Mouse (Mus musculus) cortical plate, adult 2 months (tissue): ENCODE data around the gene Aff3.

Experiments used
- CTCF ChIP-seq: fragments of 200-500 bp; IDR thresholded peaks from 2 replicates; pipeline ENCODE4 v1.5.1; 2011; ENCODE audit warnings: mild to moderate bottlenecking, control low read depth, low read length; ENCODE audit not compliant: insufficient read depth; ENCODE audit errors: extremely low read depth
- POLR2A ChIP-seq: fragments of 200-500 bp; IDR thresholded peaks from 2 replicates; pipeline ENCODE4 v1.6.1; 2011; ENCODE audit warnings: mild to moderate bottlenecking, low read length, control low read depth; ENCODE audit not compliant: insufficient read depth; ENCODE audit errors: extremely low read depth

- TF ChIP-seq CTCF (no peak), POLR2A (no peak)
Measured at GRCm38 (mm10) chr1:38171874-38172273, 492.9 kb downstream of the Aff3 start.
